Mouse (Mus musculus) macrophage (primary cell): ENCODE data around the gene Sdk2. TPM values are rescaled to one million over a fixed set of nuclear protein-coding genes. Genes with fewer than 3 reads are reported as not detected.

Experiments
- H3K27ac ChIP-seq: fragments of 350-480 bp; formaldehyde crosslinking; 2 replicates; pipeline ENCODE4 v1.9.0; 2021
- H3K36me3 ChIP-seq: fragments of 350-480 bp; formaldehyde crosslinking; 2 replicates; pipeline ENCODE4 v1.9.0; 2021; ENCODE audit errors: inconsistent target
- H3K4me3 ChIP-seq: fragments of 350-480 bp; formaldehyde crosslinking; 2 replicates; pipeline ENCODE4 v1.9.0; 2021; ENCODE audit errors: inconsistent target
- H3K79me2 ChIP-seq: fragments of 350-480 bp; formaldehyde crosslinking; 2 replicates; pipeline ENCODE4 v1.9.0; 2021; ENCODE audit errors: inconsistent target
- WGBS: methylation state at CpG from one replicate; pipeline ENCODE4 v1.1.7; 2026; ENCODE audit warnings: inconsistent platforms; ENCODE audit not compliant: missing documents; 5-methylcytosine and 5-hydroxymethylcytosine counted together
- polyA plus RNA-seq: library from polyadenylated mRNA; stranded (reverse); fragments of 250-400 nt; gene quantifications from 3 replicates; pipeline ENCODE4 v1.2.4, GENCODE M21; 2018; ENCODE audit warnings: inconsistent platforms

Gene Sdk2
- polyA plus RNA-seq, 1 experiment from 2014 or later, result 0.22 TPM

- no peak overlapping the region for H3K4me3 ChIP-seq
- H3K79me2 ChIP-seq, result no peaks in the 10 kb centered on the region
- 92% methylated on average over 2 of the region's 2 CpGs for WGBS
Observed at GRCm38 (mm10) chr11:114025056-114025455, 41.8 kb downstream of the Sdk2 start.

GRCm38 (mm10) chr11:114023965-114024364 is 42.9 kb downstream of the Sdk2 start:
- WGBS, result 42% methylated on average over 1 of the region's 1 CpGs
- no peak overlapping the region for H3K27ac ChIP-seq
- no peaks in the 10 kb centered on the region for H3K36me3 ChIP-seq
- H3K4me3 ChIP-seq, result no peak overlapping the region
- no peaks in the 10 kb centered on the region for H3K79me2 ChIP-seq

More at GRCm38 (mm10) chr11:114025056-114025455, 41.8 kb downstream of the Sdk2 start:
- Histone ChIP-seq H3K36me3 (no peaks in the 10 kb centered on the region), H3K27ac (no peak overlapping the region)

GRCm38 (mm10) chr11:114022166-114022565 is 44.7 kb downstream of the Sdk2 start:
- Histone ChIP-seq H3K27ac (no peak overlapping the region), H3K4me3 (no peak overlapping the region), H3K36me3 (no peaks in the 10 kb centered on the region), H3K79me2 (no peaks in the 10 kb centered on the region)
- WGBS, result 83% methylated on average over 4 of the region's 4 CpGs

GRCm38 (mm10) chr11:114019087-114019486 is 47.8 kb downstream of the Sdk2 start:
- WGBS, result 70% methylated on average over 11 of the region's 11 CpGs
- Histone ChIP-seq H3K27ac (no peak overlapping the region), H3K4me3 (no peak overlapping the region), H3K79me2 (no peaks in the 10 kb centered on the region), H3K36me3 (no peaks in the 10 kb centered on the region)

GRCm38 (mm10) chr11:114016889-114017392 is 49.9 kb downstream of the Sdk2 start:
- Histone ChIP-seq H3K4me3 (no peak overlapping the region), H3K79me2 (no peaks in the 10 kb centered on the region), H3K27ac (no peak overlapping the region), H3K36me3 (no peaks in the 10 kb centered on the region)
- WGBS, result 68% methylated on average over 14 of the region's 14 CpGs

GRCm38 (mm10) chr11:114016108-114016888 is 50.5 kb downstream of the Sdk2 start:
- Histone ChIP-seq H3K79me2 (no peaks in the 10 kb centered on the region), H3K27ac (no peak overlapping the region), H3K4me3 (no peak overlapping the region), H3K36me3 (no peaks in the 10 kb centered on the region)
- 54% methylated on average over 15 of the region's 15 CpGs for WGBS

GRCm38 (mm10) chr11:114011523-114011922 is 55.3 kb downstream of the Sdk2 start:
- Histone ChIP-seq H3K36me3 (no peaks in the 10 kb centered on the region), H3K4me3 (no peak overlapping the region), H3K79me2 (no peaks in the 10 kb centered on the region), H3K27ac (no peak overlapping the region)
- WGBS, result 76% methylated on average over 9 of the region's 9 CpGs

GRCm38 (mm10) chr11:114005879-114006278 is 61.0 kb downstream of the Sdk2 start:
- Histone ChIP-seq H3K27ac (no peak overlapping the region), H3K4me3 (no peak overlapping the region), H3K79me2 (no peaks in the 10 kb centered on the region), H3K36me3 (no peaks in the 10 kb centered on the region)
- WGBS, result 81% methylated on average over 12 of the region's 12 CpGs

GRCm38 (mm10) chr11:114004651-114005050 is 62.2 kb downstream of the Sdk2 start:
- Histone ChIP-seq H3K79me2 (no peaks in the 10 kb centered on the region), H3K27ac (no peak overlapping the region), H3K4me3 (no peak overlapping the region), H3K36me3 (no peaks in the 10 kb centered on the region)
- WGBS, result 92% methylated on average over 7 of the region's 7 CpGs

GRCm38 (mm10) chr11:114003195-114003594 is 63.7 kb downstream of the Sdk2 start:
- Histone ChIP-seq H3K27ac (no peak overlapping the region), H3K79me2 (no peaks in the 10 kb centered on the region), H3K36me3 (no peaks in the 10 kb centered on the region), H3K4me3 (no peak overlapping the region)
- WGBS, result 78% methylated on average over 3 of the region's 3 CpGs

GRCm38 (mm10) chr11:114000051-114000450 is 66.8 kb downstream of the Sdk2 start:
- Histone ChIP-seq H3K4me3 (no peak overlapping the region), H3K27ac (no peak overlapping the region), H3K36me3 (no peaks in the 10 kb centered on the region), H3K79me2 (no peaks in the 10 kb centered on the region)
- WGBS, result 75% methylated on average over 6 of the region's 6 CpGs

- Histone ChIP-seq H3K36me3 (no peaks in the 10 kb centered on the region), H3K27ac (no peak overlapping the region), H3K4me3 (no peak overlapping the region), H3K79me2 (no peaks in the 10 kb centered on the region)
- 86% methylated on average over 3 of the region's 3 CpGs for WGBS
Observed at GRCm38 (mm10) chr11:113998702-113999101, 68.1 kb downstream of the Sdk2 start.

- WGBS, result 95% methylated on average over 6 of the region's 6 CpGs
- H3K27ac ChIP-seq, result no peak overlapping the region
- no peak overlapping the region for H3K4me3 ChIP-seq
- H3K79me2 ChIP-seq, result no peaks in the 10 kb centered on the region
- no peaks in the 10 kb centered on the region for H3K36me3 ChIP-seq
Observed at GRCm38 (mm10) chr11:113993921-113994320, 72.9 kb downstream of the Sdk2 start.

GRCm38 (mm10) chr11:113992894-113993293 is 74.0 kb downstream of the Sdk2 start:
- 89% methylated on average over 9 of the region's 10 CpGs for WGBS
- Histone ChIP-seq H3K27ac (no peak overlapping the region), H3K36me3 (no peaks in the 10 kb centered on the region), H3K4me3 (no peak overlapping the region), H3K79me2 (no peaks in the 10 kb centered on the region)

- Histone ChIP-seq H3K79me2 (no peaks in the 10 kb centered on the region), H3K36me3 (no peaks in the 10 kb centered on the region)
- 94% methylated on average over 8 of the region's 8 CpGs for WGBS
Observed at GRCm38 (mm10) chr11:113991886-113992285, 75.0 kb downstream of the Sdk2 start.

More at GRCm38 (mm10) chr11:113991886-113992285, 75.0 kb downstream of the Sdk2 start:
- H3K27ac ChIP-seq, result no peak overlapping the region
- no peak overlapping the region for H3K4me3 ChIP-seq
